Mouse (Mus musculus) MN1 (cell line): Measurements from ENCODE around the gene Itpr3.
A peak's percentile ranks its signal among the peaks of the same experiment; 100 is the strongest.

Source experiments
- DNase-seq: peaks from one replicate; pipeline ENCODE4 v3.0.0-alpha.2; 2016; ENCODE audit warnings: low spot score

Gene Itpr3

GRCm38 (mm10) chr17:27056812-27057516 is at the start of gene Itpr3:
Gene Itpr3, plus strand, starts transcription at chr17:27057304.
- peak; percentile 68 for DNase-seq

- no peak for DNase-seq
These were observed 48.8 kb upstream of the Itpr3 start for GRCm38 (mm10) chr17:27008277-27008676.

GRCm38 (mm10) chr17:27011167-27011566 is 45.9 kb upstream of the Itpr3 start:
- DNase-seq = no peak

GRCm38 (mm10) chr17:27011998-27012672 is 45.0 kb upstream of the Itpr3 start:
- DNase-seq = no peak

GRCm38 (mm10) chr17:27012909-27013308 is 44.2 kb upstream of the Itpr3 start:
- no peak for DNase-seq

GRCm38 (mm10) chr17:27017564-27018499 is 39.3 kb upstream of the Itpr3 start:
- DNase-seq = no peak

- no peak for DNase-seq
These were observed 38.4 kb upstream of the Itpr3 start for GRCm38 (mm10) chr17:27018555-27019196.

- no peak for DNase-seq
These were observed 36.0 kb upstream of the Itpr3 start for GRCm38 (mm10) chr17:27021076-27021475.

GRCm38 (mm10) chr17:27021736-27022135 is 35.4 kb upstream of the Itpr3 start:
- no peak for DNase-seq

GRCm38 (mm10) chr17:27023342-27023741 is 33.8 kb upstream of the Itpr3 start:
- DNase-seq = no peak

GRCm38 (mm10) chr17:27025326-27025902 is 31.7 kb upstream of the Itpr3 start:
- no peak for DNase-seq

GRCm38 (mm10) chr17:27025951-27026350 is 31.2 kb upstream of the Itpr3 start:
- no peak for DNase-seq

- DNase-seq = peak; percentile 65
These were observed 29.4 kb upstream of the Itpr3 start for GRCm38 (mm10) chr17:27027460-27028283.

GRCm38 (mm10) chr17:27028284-27028795 is 28.8 kb upstream of the Itpr3 start:
- peak; percentile 94 for DNase-seq

- DNase-seq = no peak
These were observed 28.2 kb upstream of the Itpr3 start, which contains the start of gene Bak1 for GRCm38 (mm10) chr17:27028909-27029308. Gene Bak1, minus strand, starts transcription at chr17:27029009.

GRCm38 (mm10) chr17:27029431-27029830 is 27.7 kb upstream of the Itpr3 start:
- no peak for DNase-seq

GRCm38 (mm10) chr17:27030896-27031295 is 26.2 kb upstream of the Itpr3 start:
- no peak for DNase-seq

GRCm38 (mm10) chr17:27032328-27032727 is 24.8 kb upstream of the Itpr3 start:
- no peak for DNase-seq

GRCm38 (mm10) chr17:27032869-27033268 is 24.2 kb upstream of the Itpr3 start:
- peak; percentile 88 for DNase-seq

GRCm38 (mm10) chr17:27036465-27036864 is 20.6 kb upstream of the Itpr3 start:
- no peak for DNase-seq
